Mouse (Mus musculus): ENCODE data around the gene Gm20388. TPM values are rescaled to one million over a fixed set of nuclear protein-coding genes. Genes with fewer than 3 reads are reported as not detected.

The Gm20388 gene
- polyA plus RNA-seq, 1 experiment from 2014 or later, result not detected

DNA sequence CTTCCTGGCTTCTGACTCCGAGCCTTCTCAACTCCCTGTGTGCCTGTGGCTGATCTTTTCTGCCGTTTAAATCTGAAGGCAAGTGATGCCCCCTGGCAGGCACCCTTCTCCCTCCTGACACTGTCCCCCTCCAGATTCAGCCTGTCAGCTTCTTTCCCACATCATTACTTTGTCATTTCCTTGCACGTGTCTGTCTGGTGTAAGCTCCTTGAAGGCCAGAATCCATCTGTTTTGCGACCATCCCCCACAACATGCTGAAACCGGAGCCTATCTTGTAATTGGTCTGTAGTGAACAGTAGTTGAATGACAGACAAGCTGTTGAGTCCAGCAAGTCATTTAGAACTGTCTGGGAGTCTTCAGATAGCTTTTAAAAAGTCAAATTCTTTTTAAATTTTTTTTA is 134.8 kb downstream of the Gm20388 start:
- Histone ChIP-seq H3K4me2 (replicated peaks) (no peak overlapping the region), H3K4me3 (replicated peaks; ENCODE audit: low read length) (no peak overlapping the region), H3K9me3 (ENCODE audit: control insufficient read depth, low read length) (no peaks in the 10 kb centered on the region), H3K36me3 (replicated peaks; ENCODE audit: control insufficient read depth, insufficient read depth) (no peaks in the 10 kb centered on the region), H3K4me1 (replicated peaks; ENCODE audit: control insufficient read depth, insufficient read depth, low read length) (no peaks in the 10 kb centered on the region; the same call in 1 of the 2 replicates), H3K9ac (no peak overlapping the region), H3K27ac (no peak overlapping the region), H3K27me3 (ENCODE audit: control insufficient read depth, insufficient read depth, low read length) (no peaks in the 10 kb centered on the region)
- DNase-seq (ENCODE audit: low spot score) (no peak), ATAC-seq (ENCODE audit: low FRiP score) (no peak)
- WGBS, result 69% methylated on average over 5 of the region's 5 CpGs

DNA sequence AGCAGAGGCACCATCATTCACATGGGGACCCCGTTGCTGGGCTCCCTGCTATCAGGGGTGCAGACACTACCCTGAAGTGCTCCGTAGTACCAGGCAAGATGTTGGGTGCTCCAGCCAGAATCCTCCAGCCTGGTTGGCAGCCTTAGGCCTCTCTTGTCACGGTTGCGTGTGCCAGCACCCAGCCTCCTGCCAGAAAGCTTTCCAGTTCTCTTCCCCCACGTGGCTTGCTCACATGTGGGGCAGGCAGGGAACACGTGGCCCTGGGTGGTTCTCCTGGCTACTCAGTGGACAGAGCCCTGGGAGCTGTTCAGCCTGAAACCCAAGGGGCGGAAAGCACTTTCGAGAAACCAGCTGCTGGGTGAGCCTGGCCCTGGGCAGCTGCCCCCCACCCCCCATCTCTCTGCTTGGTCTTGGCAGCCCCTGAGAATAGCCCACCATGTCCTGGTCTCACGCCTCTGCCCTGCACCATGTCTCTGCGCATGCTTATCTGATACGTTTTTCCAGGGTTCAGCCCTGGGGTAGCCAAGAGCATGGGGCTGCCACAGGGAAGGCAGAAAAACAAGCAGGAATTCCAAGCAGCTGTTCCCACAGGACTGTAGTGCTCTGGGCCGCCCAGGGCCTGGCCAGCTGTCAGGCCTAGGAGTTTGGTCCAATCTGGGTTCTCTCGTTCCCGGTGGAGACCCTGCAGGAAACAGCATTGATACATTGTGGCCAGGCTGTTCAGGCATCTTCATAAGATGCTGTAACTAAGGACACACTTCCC is 135.8 kb downstream of the Gm20388 start:
- H3K9me3 ChIP-seq (ENCODE audit: control insufficient read depth, low read length), result no peaks in the 10 kb centered on the region
- no peak for DNase-seq (ENCODE audit: low spot score)
- 67% methylated on average over 14 of the region's 14 CpGs for whole genome bisulfite sequencing
- ATAC-seq (ENCODE audit: low FRiP score), result no peak
- H3K4me1 ChIP-seq (replicated peaks; ENCODE audit: control insufficient read depth, insufficient read depth, low read length), result no peaks in the 10 kb centered on the region; the same call in 1 of the 2 replicates
- H3K27ac ChIP-seq, result no peak overlapping the region
- no peak overlapping the region for H3K9ac ChIP-seq
- no peak overlapping the region for H3K4me3 ChIP-seq (replicated peaks; ENCODE audit: low read length)
- H3K27me3 ChIP-seq (ENCODE audit: control insufficient read depth, insufficient read depth, low read length), result no peaks in the 10 kb centered on the region
- H3K36me3 ChIP-seq (replicated peaks; ENCODE audit: control insufficient read depth, insufficient read depth), result no peaks in the 10 kb centered on the region
- no peak overlapping the region for H3K4me2 ChIP-seq (replicated peaks)

- H3K4me3 ChIP-seq (replicated peaks; ENCODE audit: low read length), result no peak overlapping the region
- no peaks in the 10 kb centered on the region for H3K36me3 ChIP-seq (replicated peaks; ENCODE audit: control insufficient read depth, insufficient read depth)
- H3K9me3 ChIP-seq (ENCODE audit: control insufficient read depth, low read length), result no peaks in the 10 kb centered on the region
- no peak for DNase-seq (ENCODE audit: low spot score)
- H3K9ac ChIP-seq, result no peak overlapping the region
- ATAC-seq (ENCODE audit: low FRiP score), result no peak
- H3K27ac ChIP-seq, result no peak overlapping the region
- 89% methylated on average over 13 of the region's 13 CpGs for WGBS
- no peak overlapping the region for H3K4me2 ChIP-seq (replicated peaks)
- no peaks in the 10 kb centered on the region; the same call in 1 of the 2 replicates for H3K4me1 ChIP-seq (replicated peaks; ENCODE audit: control insufficient read depth, insufficient read depth, low read length)
- H3K27me3 ChIP-seq (ENCODE audit: control insufficient read depth, insufficient read depth, low read length), result no peaks in the 10 kb centered on the region
Measured at GRCm38 (mm10) chr8:120049949-120050348, 139.3 kb downstream of the Gm20388 start.

GRCm38 (mm10) chr8:120050376-120050775 is 139.7 kb downstream of the Gm20388 start:
- DNase-seq (ENCODE audit: low spot score), result no peak
- no peak overlapping the region for H3K9ac ChIP-seq
- H3K27ac ChIP-seq, result no peak overlapping the region
- ATAC-seq (ENCODE audit: low FRiP score), result no peak
- no peak overlapping the region for H3K4me3 ChIP-seq (replicated peaks; ENCODE audit: low read length)
- no peak overlapping the region for H3K4me2 ChIP-seq (replicated peaks)
- WGBS, result 83% methylated on average over 10 of the region's 10 CpGs
- H3K36me3 ChIP-seq (replicated peaks; ENCODE audit: control insufficient read depth, insufficient read depth), result no peaks in the 10 kb centered on the region
- H3K4me1 ChIP-seq (replicated peaks; ENCODE audit: control insufficient read depth, insufficient read depth, low read length), result no peaks in the 10 kb centered on the region; the same call in 1 of the 2 replicates
- no peaks in the 10 kb centered on the region for H3K27me3 ChIP-seq (ENCODE audit: control insufficient read depth, insufficient read depth, low read length)
- H3K9me3 ChIP-seq (ENCODE audit: control insufficient read depth, low read length), result no peaks in the 10 kb centered on the region

GRCm38 (mm10) chr8:120051006-120051405 is 140.4 kb downstream of the Gm20388 start:
- H3K9ac ChIP-seq, result no peak overlapping the region
- no peak overlapping the region for H3K4me2 ChIP-seq (replicated peaks)
- H3K4me3 ChIP-seq (replicated peaks; ENCODE audit: low read length), result no peak overlapping the region
- no peak for ATAC-seq (ENCODE audit: low FRiP score)
- no peak overlapping the region for H3K27ac ChIP-seq
- no peaks in the 10 kb centered on the region for H3K9me3 ChIP-seq (ENCODE audit: control insufficient read depth, low read length)
- no peaks in the 10 kb centered on the region for H3K36me3 ChIP-seq (replicated peaks; ENCODE audit: control insufficient read depth, insufficient read depth)
- no peak for DNase-seq (ENCODE audit: low spot score)
- H3K4me1 ChIP-seq (replicated peaks; ENCODE audit: control insufficient read depth, insufficient read depth, low read length), result no peaks in the 10 kb centered on the region; the same call in 1 of the 2 replicates
- WGBS, result 85% methylated on average over 4 of the region's 4 CpGs
- no peaks in the 10 kb centered on the region for H3K27me3 ChIP-seq (ENCODE audit: control insufficient read depth, insufficient read depth, low read length)

DNA sequence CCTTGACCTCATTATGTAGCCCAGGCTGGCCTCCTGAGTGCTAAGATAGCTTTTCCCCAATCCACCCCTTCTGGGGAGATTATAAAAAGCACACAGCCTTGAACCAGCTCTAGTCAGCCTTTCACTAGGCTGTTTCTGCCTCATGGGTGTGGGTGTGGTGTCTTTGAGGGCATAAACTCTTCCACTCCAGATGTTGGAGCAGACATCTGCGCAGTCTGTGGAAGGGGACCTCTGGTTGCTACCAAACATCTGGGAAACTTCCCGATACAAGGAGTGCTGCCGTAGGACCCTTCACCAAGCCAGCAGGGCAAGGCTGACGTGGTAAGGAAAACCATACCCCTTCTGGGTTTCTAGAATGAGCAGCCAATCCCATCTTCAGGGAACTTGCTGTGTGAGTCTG is 141.3 kb downstream of the Gm20388 start:
- whole genome bisulfite sequencing, result 95% methylated on average over 4 of the region's 4 CpGs
- Histone ChIP-seq H3K9me3 (ENCODE audit: control insufficient read depth, low read length) (no peaks in the 10 kb centered on the region), H3K4me3 (replicated peaks; ENCODE audit: low read length) (no peak overlapping the region), H3K36me3 (replicated peaks; ENCODE audit: control insufficient read depth, insufficient read depth) (no peaks in the 10 kb centered on the region), H3K4me2 (replicated peaks) (no peak overlapping the region), H3K9ac (no peak overlapping the region), H3K27me3 (ENCODE audit: control insufficient read depth, insufficient read depth, low read length) (no peaks in the 10 kb centered on the region), H3K27ac (no peak overlapping the region), H3K4me1 (replicated peaks; ENCODE audit: control insufficient read depth, insufficient read depth, low read length) (no peaks in the 10 kb centered on the region)
- DNase-seq (ENCODE audit: low spot score) (no peak), ATAC-seq (ENCODE audit: low FRiP score) (no peak)

GRCm38 (mm10) chr8:120052318-120052717 is 141.7 kb downstream of the Gm20388 start:
- no peak for DNase-seq (ENCODE audit: low spot score)
- Histone ChIP-seq H3K4me3 (replicated peaks; ENCODE audit: low read length) (no peak overlapping the region), H3K27ac (no peak overlapping the region), H3K9ac (no peak overlapping the region), H3K4me2 (replicated peaks) (no peak overlapping the region), H3K9me3 (ENCODE audit: control insufficient read depth, low read length) (no peaks in the 10 kb centered on the region), H3K36me3 (replicated peaks; ENCODE audit: control insufficient read depth, insufficient read depth) (no peaks in the 10 kb centered on the region), H3K4me1 (replicated peaks; ENCODE audit: control insufficient read depth, insufficient read depth, low read length) (no peaks in the 10 kb centered on the region), H3K27me3 (ENCODE audit: control insufficient read depth, insufficient read depth, low read length) (no peaks in the 10 kb centered on the region)
- WGBS, result 68% methylated on average over 8 of the region's 8 CpGs
- ATAC-seq (ENCODE audit: low FRiP score), result no peak

GRCm38 (mm10) chr8:120054833-120055232 is 144.2 kb downstream of the Gm20388 start:
- Histone ChIP-seq H3K27me3 (ENCODE audit: control insufficient read depth, insufficient read depth, low read length) (no peaks in the 10 kb centered on the region), H3K9me3 (ENCODE audit: control insufficient read depth, low read length) (no peaks in the 10 kb centered on the region), H3K4me2 (replicated peaks) (no peak overlapping the region), H3K4me1 (replicated peaks; ENCODE audit: control insufficient read depth, insufficient read depth, low read length) (no peaks in the 10 kb centered on the region), H3K4me3 (replicated peaks; ENCODE audit: low read length) (no peak overlapping the region), H3K9ac (no peak overlapping the region), H3K27ac (no peak overlapping the region), H3K36me3 (replicated peaks; ENCODE audit: control insufficient read depth, insufficient read depth) (no peaks in the 10 kb centered on the region)
- DNase-seq (ENCODE audit: low spot score) (no peak), ATAC-seq (ENCODE audit: low FRiP score) (no peak)
- WGBS, result 93% methylated on average over 3 of the region's 3 CpGs

GRCm38 (mm10) chr8:120057078-120057477 is 146.4 kb downstream of the Gm20388 start:
- no peak overlapping the region for H3K4me2 ChIP-seq (replicated peaks)
- WGBS, result 69% methylated on average over 2 of the region's 2 CpGs
- H3K9me3 ChIP-seq (ENCODE audit: control insufficient read depth, low read length), result no peaks in the 10 kb centered on the region
- H3K27ac ChIP-seq, result no peak overlapping the region
- H3K27me3 ChIP-seq (ENCODE audit: control insufficient read depth, insufficient read depth, low read length), result no peaks in the 10 kb centered on the region
- H3K36me3 ChIP-seq (replicated peaks; ENCODE audit: control insufficient read depth, insufficient read depth), result no peaks in the 10 kb centered on the region
- no peak overlapping the region for H3K4me3 ChIP-seq (replicated peaks; ENCODE audit: low read length)
- no peak overlapping the region for H3K9ac ChIP-seq
- DNase-seq (ENCODE audit: low spot score) (no peak), ATAC-seq (ENCODE audit: low FRiP score) (no peak)
- no peaks in the 10 kb centered on the region for H3K4me1 ChIP-seq (replicated peaks; ENCODE audit: control insufficient read depth, insufficient read depth, low read length)
